Mouse (Mus musculus): ENCODE results near the gene Atg7. TPM values are rescaled to one million over a fixed set of nuclear protein-coding genes. Genes with fewer than 3 reads are reported as not detected.

Gene Atg7
- total RNA-seq, 2 experiments from 2014 or later, result 22.4 to 27.5 TPM

DNA sequence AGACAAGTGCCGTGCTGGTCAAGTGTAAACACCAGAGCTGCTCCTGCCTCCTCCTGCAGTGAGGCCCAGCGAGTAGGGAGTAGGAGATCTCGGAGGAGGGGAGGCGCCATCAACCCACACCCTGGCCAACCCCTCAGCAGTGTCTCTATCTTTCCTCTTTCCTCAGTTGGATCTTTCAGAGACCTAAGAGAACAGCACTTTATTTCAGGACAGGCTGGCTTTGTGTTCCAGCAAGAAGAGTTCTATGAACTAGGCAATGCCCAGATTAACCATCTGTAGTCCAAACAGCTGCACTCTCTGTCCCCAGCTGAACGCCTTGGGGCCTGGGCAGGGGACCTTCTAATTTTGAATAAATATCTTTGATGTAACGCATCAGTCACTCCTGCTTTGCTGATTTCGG is 239.8 kb downstream of the Atg7 start:
- peak; percentile 22 for DNase-seq

DNA sequence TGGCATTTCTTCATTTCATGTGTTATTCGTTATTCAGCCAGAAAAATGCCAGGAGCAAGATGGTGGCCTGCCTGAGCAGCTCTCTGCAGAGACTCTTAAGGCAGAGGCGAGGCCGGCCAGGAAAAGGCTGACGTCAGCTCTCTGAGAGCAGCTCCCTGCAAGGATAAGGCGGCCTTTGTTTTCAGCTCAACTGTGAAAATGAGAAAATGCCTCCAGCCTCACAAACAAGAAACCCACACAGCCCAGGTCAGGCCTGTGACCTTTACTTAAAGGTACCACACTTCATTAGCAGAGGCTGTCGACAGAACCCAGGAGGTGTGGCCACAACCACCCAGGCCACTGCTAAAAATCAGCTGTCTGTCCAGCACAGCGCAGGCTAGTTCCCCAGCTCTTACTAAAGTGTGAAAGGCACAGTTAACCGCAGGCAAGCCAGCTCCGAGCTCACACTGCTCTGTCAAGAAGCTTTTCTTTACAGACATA is 240.4 kb downstream of the Atg7 start:
- DNase-seq, result peak; percentile 78

DNA sequence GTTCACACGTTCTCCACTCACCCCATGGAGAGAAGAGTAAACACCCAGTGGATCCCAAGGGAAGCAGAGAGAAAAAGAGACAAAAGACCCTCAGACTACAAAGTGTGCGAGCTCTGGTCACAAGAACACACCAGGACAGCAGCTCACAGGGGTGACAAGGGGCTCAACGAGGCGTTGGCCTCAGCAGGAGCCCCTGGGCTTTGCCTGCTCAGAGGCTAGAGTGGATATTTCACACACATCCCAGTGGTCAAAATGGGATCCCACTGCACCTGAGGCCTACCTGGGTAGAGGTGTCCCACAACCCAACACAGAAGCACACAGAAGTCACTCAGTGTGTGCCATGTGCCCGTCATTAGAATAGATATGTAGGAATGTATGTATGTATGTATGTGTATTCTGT is 242.2 kb downstream of the Atg7 start:
- no peak for DNase-seq

DNA sequence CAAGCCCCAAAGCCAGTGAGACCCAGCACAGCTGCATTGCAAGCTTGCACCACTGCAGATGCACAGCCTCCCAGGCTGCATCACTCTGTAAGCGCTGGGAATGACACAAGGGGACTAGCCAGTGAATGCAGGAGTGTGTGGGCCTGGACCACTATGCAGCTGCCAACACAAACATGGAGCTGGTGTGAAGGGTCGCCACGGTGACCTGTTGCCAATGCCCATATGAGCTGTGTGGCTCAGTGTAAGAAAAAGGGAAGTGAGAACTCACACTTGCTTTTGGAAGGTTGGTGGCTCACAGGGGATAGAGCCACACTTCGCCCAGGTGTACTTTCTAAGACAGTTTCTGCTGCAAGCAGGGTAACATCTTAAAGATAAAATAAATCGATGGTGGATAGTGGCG is 243.1 kb downstream of the Atg7 start:
- DNase-seq, result no peak

DNA sequence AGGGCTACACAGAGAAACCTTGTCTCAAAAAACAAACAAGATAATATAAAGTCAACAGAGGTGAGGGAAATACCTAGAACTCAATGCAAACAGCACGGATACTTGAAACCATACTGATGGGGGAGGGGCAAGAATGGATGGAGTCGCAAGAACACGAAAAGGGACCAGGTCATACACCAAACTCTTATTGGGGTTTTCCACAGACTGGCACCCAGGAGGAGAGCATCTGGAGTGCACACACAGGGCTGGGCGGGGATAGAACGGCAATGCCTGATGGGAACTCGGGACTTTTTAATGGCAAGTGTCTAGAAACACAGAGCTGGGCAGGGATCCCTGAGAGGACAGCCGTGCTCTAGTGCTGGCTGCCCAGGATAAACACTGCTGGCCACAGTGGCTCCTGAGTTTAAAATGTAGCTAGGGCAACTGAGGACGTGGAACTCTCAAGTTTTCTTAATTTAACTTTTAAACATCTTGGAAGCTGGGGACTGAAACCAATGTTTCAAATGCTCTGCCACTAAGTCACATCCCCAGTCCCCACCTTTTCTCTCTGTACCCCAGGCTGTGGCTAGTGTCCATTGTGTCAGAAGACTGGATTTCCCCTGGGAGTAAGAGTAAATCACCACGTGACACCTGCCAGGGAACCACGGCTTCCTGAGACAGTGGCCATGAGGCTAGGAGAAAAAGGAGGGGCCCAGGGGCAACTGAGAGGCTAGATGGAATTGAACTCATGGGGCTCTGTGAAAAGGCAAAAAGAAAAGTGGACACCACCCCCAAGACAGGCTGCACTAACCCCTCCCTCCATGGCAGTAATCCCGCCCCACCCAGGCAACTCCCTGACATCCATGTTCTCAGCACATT is 243.8 kb downstream of the Atg7 start:
- peak; percentile 25 for DNase-seq

DNA sequence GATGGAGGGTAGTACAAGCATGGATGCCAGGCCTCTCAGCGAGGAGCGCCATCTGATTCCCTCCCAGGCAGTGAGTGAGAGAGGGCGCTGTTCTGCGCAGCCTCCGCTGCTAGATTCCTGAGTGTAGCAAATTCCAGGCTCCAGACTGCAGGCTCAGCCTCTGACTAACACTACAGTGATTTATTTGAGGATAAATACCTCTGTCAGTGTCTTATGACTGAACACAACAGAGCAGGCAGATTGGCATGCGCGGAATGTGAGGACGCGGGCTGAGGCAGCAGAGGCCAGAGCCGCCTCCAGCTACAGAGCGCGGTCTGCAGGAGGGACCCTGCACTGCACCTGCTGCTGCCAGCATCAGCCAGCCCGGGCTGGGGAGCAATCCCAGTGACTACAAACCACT is 246.0 kb downstream of the Atg7 start:
- DNase-seq, result peak; percentile 84

DNA sequence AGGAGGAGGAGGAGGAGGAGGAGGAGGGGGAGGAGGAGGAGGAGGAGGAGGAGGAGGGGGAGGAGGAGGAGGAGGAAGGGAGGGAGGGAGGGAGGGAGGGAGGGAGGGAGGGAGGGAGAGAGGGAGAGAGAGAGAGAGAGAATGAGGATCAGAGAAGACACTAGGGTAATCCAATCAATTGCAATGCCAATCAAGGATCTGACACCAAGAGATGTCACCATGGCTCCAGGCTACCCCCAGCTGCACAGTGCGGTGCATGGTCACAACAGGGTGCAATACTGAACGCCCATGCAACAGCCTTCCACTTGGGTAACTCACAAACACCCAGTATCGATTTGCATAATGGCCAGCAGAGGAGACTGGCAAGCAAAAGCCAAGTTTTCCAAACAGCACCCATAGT is 247.1 kb downstream of the Atg7 start:
- peak; percentile 19 for DNase-seq

DNA sequence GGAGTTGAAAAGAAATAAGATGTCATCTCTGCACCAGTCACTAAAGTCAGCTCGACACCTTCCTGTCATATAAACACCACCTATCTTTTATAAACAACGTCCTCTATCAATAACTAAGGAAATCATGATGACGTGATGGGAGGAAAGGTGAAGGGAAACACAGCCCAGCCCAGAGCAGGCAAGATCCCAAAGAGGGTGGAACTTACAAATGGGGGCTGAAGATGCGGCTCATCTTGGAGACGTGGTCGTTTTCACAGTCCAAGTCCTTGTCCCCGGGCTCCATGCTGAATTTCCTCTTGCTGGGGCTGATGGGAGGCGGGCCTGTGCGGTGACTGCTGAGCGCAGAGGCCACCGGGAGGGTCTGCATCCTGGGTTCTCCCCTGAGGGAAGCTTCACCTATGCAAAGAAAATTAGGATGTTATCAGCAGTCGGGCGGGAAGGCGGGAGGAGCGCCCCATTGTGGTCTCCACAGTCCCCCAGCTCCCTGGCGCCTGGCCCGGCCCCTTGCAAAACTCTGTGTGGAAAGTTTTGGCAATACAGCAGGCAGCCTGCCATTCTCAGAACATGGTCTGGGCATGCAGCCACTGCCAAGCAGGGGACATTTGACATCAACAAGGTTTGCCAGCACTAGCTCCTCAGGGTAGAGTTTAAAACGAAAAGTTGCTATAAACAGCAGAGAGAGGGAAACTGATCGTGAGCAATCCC is 247.7 kb downstream of the Atg7 start:
- peak; percentile 95 for DNase-seq

DNA sequence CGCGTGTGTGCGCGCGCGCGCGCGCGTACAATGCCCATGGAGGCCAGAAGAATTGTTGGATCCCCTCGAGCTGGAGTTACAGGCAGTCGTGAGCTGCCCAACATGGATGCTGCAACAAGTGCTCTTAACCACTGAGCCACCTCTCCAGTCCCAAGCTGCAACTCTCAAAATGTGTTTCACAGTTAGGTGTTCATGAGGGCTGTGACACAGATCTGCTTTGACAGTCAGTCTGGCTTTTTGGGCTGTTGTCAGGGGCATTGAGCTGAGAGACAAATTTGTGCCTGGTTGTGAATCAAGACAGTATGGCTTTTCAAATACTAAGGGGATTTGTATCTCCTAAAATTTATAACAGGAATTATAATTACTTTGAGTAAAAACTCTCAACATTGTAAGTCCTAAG is 248.4 kb downstream of the Atg7 start:
- no peak for DNase-seq

DNA sequence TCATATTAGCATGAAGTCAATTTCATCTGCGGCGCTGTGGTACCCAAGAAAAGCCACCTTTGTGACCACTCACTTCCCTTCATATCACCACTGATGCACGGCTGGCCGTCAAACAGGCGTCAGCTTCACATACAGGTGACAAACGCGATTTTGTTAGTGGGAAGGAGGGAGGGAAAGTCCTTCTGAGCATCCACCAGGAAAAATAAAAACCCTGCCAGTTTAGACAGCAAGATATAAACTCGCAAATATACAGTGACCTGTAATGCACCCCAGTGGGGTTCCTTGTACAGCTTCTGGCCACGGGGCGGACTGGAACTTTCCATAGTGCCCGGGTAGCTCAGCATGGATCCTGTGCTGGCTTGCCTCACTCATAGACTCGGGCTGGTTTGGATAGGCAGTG is 248.9 kb downstream of the Atg7 start:
- DNase-seq, result no peak

DNA sequence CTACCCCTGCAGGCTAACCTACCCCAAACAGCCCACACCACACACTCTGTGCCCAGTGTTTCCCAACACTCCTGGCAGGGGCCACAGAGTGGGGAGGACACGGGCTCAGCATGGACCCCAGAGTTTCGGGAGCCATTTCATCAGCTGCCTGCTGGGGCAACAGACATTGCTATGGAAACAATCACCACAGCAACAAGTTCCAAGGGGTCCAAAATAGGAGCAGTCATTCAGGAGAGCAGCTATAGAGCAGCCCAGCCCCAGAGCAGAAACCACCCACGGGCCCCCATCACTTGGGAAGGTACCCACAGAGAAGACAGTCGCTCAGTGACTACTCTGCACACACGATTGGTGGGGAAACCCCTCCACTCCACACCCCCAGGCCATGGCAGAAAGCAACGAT is 249.5 kb downstream of the Atg7 start:
- DNase-seq, result peak; percentile 52

DNA sequence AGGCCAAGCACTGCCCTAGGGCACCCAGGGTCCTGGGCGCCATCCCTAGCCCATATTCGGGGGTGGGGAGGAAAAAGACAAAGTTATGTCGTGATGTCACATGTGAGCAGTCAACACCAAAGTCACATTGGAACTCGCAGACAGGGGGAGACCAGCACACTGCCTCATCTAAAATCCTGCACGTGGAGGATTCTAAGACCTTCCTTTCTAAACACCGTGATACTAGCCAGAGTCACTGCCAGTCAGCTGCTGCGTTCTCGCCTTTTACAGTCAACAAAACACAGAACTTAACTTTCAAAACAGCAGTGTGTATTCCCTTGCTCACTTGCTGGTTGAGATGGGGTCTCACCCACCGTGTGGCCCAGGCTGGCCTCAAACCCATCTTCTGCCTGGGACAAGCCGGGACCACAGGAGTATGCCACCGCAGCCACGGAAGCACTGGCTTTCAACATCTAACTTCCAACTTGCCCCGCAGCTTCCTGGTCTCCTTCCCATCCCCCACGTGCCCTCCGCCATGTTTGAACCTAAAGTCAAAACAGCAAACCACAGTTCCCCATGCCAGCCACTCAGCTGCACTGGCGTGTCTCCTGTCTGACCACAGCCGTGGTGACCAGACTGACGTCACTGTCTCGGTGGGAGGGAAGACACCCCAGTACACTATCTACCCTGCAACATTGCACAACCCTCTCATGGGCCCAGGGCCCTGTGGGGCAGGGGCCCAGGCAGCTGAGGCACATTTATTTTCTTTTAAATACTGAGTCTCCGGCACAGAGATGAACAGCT is 250.7 kb downstream of the Atg7 start:
- peak; percentile 77 for DNase-seq

DNA sequence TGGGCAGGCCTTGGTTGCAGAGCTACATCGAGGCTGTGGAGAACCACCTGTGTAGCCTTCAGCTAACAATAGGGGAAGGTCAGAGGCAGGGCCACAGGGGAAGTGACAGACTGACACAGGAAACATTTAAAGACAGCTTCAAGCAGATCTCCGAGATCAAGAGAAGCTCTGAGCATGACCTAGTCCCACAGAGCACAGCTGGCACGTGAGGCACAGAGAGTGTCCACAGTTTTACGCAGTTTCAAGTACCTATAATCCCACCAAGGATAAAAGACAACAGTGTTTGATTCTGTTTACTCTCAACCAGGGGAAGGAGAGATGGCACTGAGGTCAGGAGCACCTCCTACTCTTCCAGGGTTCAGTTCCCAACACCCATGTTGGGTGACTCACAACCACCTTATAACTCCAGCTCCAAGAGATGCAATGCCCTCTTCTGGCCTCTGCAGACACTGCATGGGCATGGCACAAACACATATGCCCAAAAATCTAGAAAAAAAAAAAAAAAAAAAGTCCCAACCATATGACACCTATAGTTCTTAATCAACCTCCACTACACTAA is 251.7 kb downstream of the Atg7 start:
- DNase-seq, result peak; percentile 42

DNA sequence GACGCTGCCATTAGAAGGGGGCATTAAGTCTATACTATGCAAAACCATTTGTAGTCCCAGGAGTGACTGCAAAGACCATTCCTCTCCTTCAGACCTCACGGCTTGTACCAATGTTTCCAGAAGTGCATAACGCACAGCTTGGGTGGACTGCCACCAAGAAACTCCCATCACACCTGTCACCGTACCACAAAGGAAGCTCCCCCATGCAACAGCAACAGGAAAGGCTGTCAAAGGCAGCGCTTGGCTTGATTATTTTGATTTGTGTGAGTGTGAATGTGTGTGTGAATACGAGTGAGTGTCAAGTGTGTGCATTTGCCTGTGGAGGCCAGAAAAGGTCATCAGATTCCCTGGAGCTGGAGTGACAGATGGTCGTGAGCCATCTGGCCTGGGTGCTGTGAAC is 252.3 kb downstream of the Atg7 start:
- DNase-seq, result no peak

DNA sequence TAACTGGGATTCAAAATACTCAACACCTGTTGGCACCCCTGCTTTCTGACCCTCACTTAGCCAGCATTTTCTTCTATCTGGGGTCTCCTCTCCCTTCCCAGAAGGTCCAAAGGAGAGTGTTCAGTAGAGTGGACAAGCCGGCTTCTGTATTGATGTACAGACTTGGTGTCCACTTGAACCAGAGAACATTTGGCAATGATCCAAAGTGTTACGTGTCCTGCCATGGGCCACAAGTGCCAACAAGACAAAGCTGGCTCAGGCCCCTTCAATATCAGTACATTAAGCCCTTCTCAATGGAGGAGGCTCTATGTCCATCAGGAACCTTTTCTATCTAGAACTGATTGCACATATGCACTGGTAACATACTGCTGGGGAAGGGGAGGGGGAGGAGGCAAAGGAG is 253.4 kb downstream of the Atg7 start:
- peak; percentile 33 for DNase-seq

DNA sequence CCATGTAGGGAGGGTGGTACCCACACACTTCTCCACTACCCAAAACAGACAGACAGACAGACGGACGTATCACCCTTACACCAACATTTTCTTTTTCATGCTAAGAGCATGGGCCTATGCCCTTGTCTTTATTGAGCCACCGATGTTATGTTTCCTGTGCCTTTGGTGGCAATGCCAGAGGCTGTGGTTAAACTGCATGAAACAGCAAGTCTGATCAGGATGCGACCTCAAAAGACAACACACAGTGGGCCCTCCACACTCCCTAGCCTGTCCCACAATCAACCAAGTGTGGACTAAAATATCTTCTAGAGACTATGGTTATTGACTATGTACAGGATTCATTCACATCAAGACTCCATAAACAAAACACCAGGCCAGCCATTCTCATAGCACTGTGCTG is 256.1 kb downstream of the Atg7 start:
- no peak for DNase-seq

DNA sequence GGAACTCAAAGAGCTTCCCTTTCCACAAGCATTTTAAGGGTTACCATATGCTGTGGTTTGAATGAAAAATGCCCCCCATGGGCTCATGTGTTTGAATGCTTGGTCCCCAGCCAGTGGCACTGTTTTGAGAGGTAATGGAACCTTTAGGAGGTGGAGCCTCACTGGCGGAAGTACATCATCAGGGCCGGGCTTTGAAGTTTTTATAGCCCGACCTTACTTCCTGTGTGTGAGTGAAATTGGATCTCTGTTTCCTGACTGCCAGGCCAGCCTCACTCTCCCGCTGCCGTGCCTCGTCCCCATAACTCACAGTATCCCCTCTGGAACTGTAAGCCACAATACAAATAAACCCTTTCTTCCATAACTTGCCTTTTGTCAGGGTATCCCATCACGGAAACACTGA is 256.8 kb downstream of the Atg7 start:
- no peak for DNase-seq

DNA sequence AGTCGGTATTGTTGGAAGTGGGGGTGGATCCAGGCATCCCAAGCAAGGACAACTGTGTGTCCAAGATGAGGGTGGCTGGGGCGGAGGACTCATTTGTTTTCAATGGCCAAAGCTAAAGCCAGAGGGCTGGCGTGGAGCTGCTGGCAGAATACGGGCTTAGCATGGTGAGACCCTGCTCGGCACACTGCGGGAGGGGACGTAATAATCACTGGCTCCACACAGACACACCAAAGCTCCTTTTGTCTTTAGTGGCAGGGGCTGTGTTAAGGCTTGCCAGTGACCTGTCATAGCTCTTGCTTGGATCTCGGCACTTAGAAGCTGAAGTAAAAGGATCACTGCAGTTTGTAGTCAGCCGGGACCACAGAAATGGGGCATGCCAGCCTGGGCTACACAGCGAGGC is 257.3 kb downstream of the Atg7 start:
- no peak for DNase-seq

DNA sequence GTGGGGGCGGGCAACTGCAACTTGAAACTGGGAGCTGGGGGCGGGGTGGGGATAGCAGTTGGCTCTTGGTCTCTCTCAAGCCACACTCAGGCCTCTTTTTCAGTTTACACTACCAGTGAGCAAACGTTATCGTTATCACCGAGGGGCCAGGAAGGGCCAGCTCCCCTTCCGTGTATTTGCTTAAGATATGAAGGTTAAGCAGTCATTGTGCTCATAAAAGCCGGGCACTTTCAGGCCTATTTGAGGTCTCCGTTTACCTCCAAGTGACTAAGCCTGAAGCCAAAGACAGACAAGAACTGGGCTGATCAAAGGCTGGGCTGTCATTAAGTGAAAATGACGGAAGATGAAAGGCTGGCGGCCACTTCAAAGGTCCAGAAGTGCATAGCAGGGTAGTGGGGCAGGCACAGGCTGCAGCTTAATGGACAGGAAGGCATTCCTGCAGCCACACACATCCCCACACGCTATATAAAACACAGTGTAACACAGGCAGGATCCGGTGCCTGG is 258.5 kb downstream of the Atg7 start:
- peak; percentile 66 for DNase-seq

DNA sequence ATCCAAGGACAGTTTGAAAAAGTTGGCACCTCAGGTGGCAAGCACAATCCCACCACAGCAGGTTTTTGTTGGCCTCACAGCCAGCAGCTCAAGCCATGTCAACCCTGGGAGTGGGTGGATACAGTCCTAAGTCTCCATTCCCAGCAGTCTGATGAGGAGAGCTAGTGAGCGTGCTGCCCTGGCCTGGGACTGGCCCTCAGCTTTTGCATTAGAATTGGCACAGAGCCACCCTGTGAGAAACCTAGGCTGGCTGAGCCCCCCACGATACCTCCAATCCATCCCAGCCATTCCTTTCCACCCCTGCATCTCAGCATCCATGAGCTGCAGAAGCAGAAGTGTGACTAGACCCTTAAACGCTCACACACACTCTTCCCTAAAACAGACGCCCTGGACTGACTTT is 259.0 kb downstream of the Atg7 start:
- no peak for DNase-seq

DNA sequence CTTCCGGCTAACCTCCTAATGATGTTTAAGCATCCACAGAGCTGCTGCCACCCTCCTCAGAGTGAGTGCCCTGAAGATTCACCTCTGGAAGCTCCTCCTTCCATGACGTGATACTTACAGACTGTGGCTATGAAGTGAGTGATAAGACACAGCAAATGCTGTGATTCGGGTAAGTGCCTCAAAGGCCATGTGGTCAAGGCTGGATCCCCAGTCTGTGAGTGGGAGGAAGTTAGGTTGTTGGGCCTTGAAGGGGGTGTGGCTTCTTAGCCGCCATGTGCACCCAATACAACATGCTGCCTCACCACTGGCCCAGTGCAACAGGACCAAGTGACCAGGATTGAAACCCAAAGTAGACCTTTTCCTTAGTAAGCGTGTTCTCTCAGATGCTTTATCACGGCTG is 261.3 kb downstream of the Atg7 start:
- DNase-seq, result no peak

DNA sequence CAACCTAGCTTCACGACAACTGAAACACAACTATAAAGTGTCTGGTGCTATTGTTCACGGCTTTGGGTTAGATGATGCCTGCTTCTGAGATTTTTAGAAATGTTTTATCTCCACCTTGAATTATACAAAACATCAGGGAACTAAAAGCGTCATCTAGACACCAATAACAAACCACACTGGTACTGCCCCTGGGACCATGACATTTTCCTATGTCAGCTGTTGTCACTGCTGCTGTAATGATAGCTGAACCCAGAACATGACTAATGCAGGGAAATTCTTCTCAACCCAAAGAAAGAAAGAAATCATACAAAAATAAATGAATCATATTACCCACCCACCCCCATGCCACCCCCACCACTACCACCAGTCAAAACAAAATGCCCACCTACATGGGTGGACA is 261.9 kb downstream of the Atg7 start:
- DNase-seq, result no peak
